Mouse (Mus musculus) B cell, adult 2 months (primary cell): ENCODE measurements around the gene Eif3f.

Experiments
- DNase-seq, 2 experiments: peaks; one replicate each; pipeline ENCODE4 v3.0.0; 2022

The Eif3f gene

GRCm38 (mm10) chr7:108968201-108968600 lies 34.0 kb downstream of the Eif3f start:
- no peak for DNase-seq

- no peak for DNase-seq
These were observed 38.1 kb downstream of the Eif3f start for GRCm38 (mm10) chr7:108972273-108972672.

GRCm38 (mm10) chr7:108985934-108986708 lies 51.9 kb downstream of the Eif3f start:
- no peak for DNase-seq

- DNase-seq: no peak
These were observed 57.0 kb downstream of the Eif3f start for GRCm38 (mm10) chr7:108991207-108991606.
